Mouse (Mus musculus) T-helper 1 cell (primary cell): Measurements from ENCODE around the gene C1qtnf9.

Experiments
- in situ Hi-C: fragments of 300-600 bp; cut with MboI, MseI; formaldehyde crosslinking; loops from one replicate; pipeline ENCODE4 v1.15.1; 2025; ENCODE audit warnings: high pct_unique_total_duplicates

C1qtnf9 gene

GRCm38 (mm10) chr14:60747154-60747870 lies 20.6 kb upstream of the C1qtnf9 start:
- in situ Hi-C loops: loop anchor here (25.0 kb wide), 1 partner anchor 940 kb away; no protein-coding TSS in a partner anchor

DNA sequence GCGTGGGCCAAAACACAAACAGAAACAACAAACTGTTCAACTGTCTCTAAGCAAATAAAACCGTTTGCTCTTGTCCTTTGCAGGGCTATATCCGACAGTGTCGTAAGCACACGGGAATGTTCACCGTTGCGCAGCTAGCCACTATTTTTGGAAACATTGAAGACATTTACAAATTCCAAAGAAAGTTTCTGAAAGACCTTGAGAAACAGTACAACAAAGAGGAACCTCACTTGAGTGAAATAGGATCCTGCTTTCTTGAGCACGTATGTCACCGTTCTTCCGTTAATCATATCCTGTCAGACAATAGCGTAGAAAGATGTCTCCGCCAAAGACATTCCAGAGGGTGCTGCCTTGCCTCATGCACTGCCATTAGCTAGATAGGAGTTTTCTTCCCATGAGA lies 18.1 kb upstream of the C1qtnf9 start:
- in situ Hi-C loops: loop anchor here (5.0 to 25.0 kb wide), 2 partner anchors 38 to 937 kb away; no protein-coding TSS in a partner anchor

GRCm38 (mm10) chr14:60751581-60751980 lies 16.4 kb upstream of the C1qtnf9 start:
- in situ Hi-C loops: loop anchor here (5.0 kb wide), 1 partner anchor 39 kb away; no protein-coding TSS in a partner anchor

- in situ Hi-C loops: loop anchor here (5.0 kb wide), 1 partner anchor 41 kb away; no protein-coding TSS in a partner anchor
Observed at GRCm38 (mm10) chr14:60752892-60753800, 14.8 kb upstream of the C1qtnf9 start.

DNA sequence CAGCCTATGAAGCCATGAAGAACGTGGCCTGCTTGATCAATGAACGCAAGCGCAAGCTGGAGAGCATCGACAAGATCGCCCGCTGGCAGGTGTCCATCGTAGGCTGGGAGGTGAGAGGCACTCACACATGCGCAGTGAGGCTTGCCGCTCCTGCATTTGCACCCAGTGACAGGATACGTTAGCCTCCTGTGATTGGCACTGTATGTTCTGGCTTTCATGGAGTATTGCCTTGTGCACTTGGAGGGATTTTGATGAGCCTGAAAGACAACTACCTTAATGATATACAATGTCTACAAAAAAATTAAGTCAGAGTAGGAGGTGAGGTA lies 14.2 kb upstream of the C1qtnf9 start:
- in situ Hi-C loops: loop anchor here (5.0 kb wide), 1 partner anchor 41 kb away; no protein-coding TSS in a partner anchor

DNA sequence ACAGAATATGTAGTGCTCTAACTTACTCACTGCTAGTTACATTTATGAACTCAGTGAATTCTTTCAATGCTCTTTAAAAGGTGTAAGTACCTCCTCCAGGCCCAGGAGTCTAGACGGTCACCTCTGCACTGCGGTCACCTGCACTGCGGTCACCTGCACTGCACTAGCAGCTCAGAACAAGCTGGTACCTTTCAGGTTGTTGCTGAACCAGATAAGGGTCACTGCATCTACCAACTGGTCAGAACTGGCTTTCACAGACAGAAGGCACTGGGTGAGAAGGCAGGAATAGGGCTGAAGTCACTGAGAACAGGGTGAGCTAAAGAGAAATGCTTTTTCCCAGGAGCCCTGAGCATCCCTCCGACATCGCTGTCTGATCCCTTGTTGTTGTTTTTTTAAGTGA lies 13.3 kb upstream of the C1qtnf9 start:
- in situ Hi-C loops: loop anchor here (5.0 kb wide), 1 partner anchor 42 kb away; no protein-coding TSS in a partner anchor

DNA sequence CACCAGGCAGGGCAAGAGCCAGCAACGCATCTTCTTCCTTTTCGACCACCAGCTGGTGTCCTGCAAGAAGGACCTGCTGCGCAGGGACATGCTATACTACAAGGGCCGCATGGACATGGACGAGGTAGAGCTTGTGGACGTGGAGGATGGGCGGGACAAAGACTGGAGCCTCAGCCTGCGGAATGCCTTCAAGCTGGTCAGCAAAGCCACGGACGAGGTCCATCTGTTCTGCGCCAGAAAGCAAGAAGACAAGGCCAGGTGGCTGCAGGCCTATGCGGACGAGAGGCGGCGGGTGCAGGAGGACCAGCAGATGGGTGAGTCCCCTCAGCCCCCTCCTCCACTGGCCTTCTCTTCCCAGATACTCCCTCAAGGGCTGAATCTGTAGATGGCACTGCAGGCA lies 11.7 kb upstream of the C1qtnf9 start:
- in situ Hi-C loops: no loop called here

DNA sequence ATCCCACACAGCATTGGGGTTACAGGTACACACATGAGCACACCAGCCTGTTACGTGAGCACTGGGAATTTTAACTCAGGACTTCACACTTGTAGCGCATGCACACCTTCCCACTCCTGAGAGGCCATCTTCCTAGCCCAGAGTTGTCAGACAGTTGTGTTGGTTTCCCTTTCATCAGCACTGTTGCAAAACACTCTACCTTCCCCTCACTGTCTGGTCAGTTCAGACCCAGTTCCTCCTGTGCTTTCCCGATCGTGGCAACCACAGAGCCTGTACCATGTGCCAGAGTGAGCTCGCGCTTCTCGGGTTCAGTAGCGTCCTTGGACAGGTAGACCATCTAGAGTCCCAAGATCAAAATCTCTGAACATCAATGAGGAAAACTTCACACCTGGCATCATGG lies 10.7 kb upstream of the C1qtnf9 start:
- in situ Hi-C loops: no loop called here

GRCm38 (mm10) chr14:60757722-60758121 lies 10.2 kb upstream of the C1qtnf9 start:
- in situ Hi-C loops: no loop called here

GRCm38 (mm10) chr14:60759097-60759496 lies 8.8 kb upstream of the C1qtnf9 start:
- in situ Hi-C loops: no loop called here

DNA sequence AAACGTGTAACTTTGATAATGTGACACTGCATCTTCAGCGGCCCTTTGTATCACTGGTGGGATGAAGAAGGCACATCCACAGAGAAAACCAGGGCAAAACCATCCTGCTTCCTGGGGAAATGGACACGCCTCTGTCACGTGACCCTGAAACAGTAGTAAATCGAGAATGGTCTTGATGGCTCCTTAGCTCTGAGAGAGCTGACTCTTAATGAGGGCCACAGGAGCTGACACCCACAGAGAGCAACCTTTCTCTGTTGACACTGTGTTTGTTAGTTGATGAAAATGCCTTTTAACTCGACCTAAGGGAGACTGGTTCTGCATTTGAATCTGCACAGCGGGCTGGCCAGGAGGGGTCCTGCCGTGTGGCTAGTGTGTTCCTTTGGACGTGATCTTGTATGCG lies 6.1 kb upstream of the C1qtnf9 start:
- in situ Hi-C loops: no loop called here

GRCm38 (mm10) chr14:60762754-60763153 lies 5.2 kb upstream of the C1qtnf9 start:
- in situ Hi-C loops: no loop called here

- in situ Hi-C loops: no loop called here
Observed at GRCm38 (mm10) chr14:60763746-60764145, 4.2 kb upstream of the C1qtnf9 start.

DNA sequence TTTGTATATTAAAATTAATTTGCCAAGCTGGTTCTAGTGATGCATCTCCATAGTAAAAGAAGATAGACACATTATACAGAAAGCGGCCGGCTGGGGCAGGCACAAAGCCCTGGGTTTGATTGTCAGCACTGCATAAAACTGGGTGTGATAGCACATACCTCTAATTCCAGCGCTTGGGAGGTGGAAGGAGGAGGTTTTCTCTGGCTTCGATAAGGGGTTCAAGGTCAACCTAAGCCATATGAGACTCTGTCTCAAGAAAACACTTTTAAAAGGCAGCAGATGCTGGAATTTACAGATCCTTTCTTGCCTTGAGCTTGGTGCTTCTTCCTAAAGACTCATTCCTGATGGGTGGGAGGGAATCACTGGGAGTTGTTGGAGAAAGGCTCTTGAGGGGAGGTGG lies 3.4 kb upstream of the C1qtnf9 start:
- in situ Hi-C loops: no loop called here

DNA sequence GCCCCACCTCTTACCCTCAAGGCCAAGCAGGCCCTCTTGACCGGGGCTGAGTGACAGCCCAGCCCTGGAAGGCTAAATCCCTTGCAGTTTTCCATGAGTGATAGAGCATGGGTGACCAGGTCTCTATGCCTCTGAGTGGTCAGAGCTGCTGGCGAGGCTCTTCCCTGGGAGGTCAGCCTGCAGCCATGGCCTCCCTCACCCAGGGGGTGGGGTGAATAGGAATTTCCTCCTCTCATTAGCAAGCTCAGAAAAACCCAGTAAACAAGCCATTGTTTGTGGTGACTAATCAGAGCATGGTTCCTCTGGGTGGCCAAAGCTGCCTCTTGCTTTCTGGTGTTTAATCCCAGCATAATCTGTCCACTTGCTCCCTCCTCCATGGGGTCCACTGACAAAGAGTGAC lies 2.9 kb upstream of the C1qtnf9 start:
- in situ Hi-C loops: no loop called here

GRCm38 (mm10) chr14:60769340-60769739 lies 1.4 kb downstream of the C1qtnf9 start:
- in situ Hi-C loops: no loop called here

- in situ Hi-C loops: no loop called here
Observed at GRCm38 (mm10) chr14:60770594-60770993, 2.7 kb downstream of the C1qtnf9 start.

DNA sequence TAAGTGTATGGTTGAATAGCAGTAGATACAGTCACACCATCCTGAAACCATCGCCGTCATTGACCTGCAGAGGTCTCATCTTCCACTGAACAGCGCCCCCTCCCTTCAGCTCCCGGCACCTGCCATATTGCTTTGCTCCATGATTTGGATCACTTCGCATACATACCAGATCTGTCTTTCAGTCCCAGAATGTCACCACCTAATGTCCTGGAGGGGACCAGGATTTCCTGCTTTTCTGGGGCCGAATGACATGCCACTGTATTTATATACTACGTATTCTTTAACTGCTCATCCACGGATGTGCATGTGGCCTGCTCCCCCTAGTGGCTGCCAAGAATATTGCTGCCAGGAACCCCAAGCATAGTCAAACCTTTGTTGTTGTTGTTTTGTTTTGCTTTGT lies 3.1 kb downstream of the C1qtnf9 start:
- in situ Hi-C loops: no loop called here

GRCm38 (mm10) chr14:60773476-60773875 lies 5.5 kb downstream of the C1qtnf9 start:
- in situ Hi-C loops: no loop called here

DNA sequence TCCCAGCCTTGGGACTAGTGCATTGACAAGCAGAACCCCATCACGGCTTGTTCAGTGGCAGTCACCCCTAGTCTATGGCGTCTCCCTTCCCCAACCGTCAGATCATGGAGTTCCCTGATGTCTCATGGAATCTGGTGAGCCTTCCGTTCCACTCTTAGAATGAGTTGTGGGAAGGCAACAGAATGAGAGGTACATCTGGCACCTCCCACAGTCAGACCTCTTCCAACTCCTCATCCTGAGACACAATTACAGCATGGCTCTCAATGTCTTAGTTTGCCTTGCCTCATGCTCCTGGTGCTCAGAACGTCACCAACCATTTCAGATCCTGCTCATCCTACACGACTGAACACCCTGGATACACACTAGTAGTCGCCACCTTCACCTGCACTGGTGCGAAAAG lies 8.6 kb downstream of the C1qtnf9 start:
- in situ Hi-C loops: loop anchor here (5.0 kb wide), 1 partner anchor 249 kb away; no protein-coding TSS in a partner anchor

DNA sequence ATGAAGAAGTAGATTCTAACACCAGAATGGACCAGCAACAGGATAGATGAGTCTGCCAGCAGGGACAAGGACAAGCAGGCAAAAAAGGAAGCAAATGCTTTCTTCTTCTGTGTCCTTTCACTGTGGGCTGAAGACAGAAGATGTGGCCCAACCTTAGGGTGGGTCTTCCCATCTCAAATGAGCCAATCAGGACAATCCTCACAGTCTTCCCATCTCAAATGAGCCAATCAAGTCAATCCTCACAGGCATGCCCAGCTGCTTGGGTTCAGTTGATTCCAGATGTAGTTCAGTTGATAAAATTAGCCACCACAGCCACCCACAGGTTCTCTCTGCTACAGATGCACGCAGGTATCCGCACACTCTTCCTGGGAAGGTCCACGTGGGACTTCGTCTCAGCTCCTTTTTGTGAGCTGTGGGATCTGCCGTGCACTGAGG lies 9.6 kb downstream of the C1qtnf9 start:
- in situ Hi-C loops: loop anchor here (5.0 kb wide), 1 partner anchor 250 kb away; no protein-coding TSS in a partner anchor

DNA sequence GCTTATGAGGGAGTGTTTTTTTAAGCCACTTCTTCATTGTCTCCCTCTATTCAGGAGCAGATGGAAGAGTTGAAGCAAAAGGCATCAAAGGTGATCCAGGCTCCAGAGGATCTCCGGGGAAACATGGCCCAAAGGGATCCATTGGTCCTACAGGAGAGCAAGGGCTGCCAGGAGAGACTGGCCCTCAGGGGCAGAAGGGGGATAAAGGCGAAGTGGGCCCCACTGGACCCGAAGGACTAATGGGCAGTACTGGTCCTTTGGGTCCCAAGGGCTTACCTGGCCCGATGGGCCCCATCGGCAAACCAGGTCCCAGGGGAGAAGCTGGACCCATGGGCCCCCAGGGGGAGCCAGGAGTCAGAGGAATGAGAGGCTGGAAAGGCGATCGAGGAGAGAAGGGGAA lies 11.3 kb downstream of the C1qtnf9 start:
- in situ Hi-C loops: loop anchor here (5.0 kb wide), 1 partner anchor 252 kb away; no protein-coding TSS in a partner anchor
